Mouse (Mus musculus) kidney, embryonic 14.5 days (tissue): ENCODE measurements around the gene Zfp287. TPM values are rescaled to one million over a fixed set of nuclear protein-coding genes. Genes with fewer than 3 reads are reported as not detected.

ENCODE experiments used
- ATAC-seq: fragments of 200-750 bp; cut with Nextera tagmentation; 2 replicates; pipeline ENCODE4 v1.8.0; 2017; ENCODE audit warnings: moderate number of reproducible peaks, mild to moderate bottlenecking, moderate TSS enrichment, moderate library complexity; ENCODE audit not compliant: low FRiP score, low TSS enrichment
- H3K27ac ChIP-seq: fragments of 300-500 bp; sonication (generic); 2 replicates; pipeline ENCODE4 v1.5.1; 2014; ENCODE audit warnings: low read depth, mild to moderate bottlenecking, low read length, moderate library complexity, mixed read lengths
- H3K27me3 ChIP-seq: fragments of 300-500 bp; sonication (generic); 2 replicates; pipeline ENCODE4 v1.6.1; 2014; ENCODE audit warnings: mild to moderate bottlenecking, low read length; ENCODE audit not compliant: control insufficient read depth, insufficient read depth
- H3K36me3 ChIP-seq: fragments of 300-500 bp; sonication (generic); 2 replicates; pipeline ENCODE4 v1.6.1; 2014; ENCODE audit warnings: low read length, mixed read lengths; ENCODE audit not compliant: control insufficient read depth, insufficient read depth
- H3K4me1 ChIP-seq: fragments of 300-500 bp; sonication (generic); 2 replicates; pipeline ENCODE4 v1.6.1; 2014; ENCODE audit warnings: low read length, mixed read lengths; ENCODE audit not compliant: control insufficient read depth, insufficient read depth
- H3K4me2 ChIP-seq: fragments of 300-500 bp; sonication (generic); replicated peaks from 2 replicates; pipeline ENCODE4 v1.6.1; 2014; ENCODE audit warnings: low read depth, mild to moderate bottlenecking, low read length
- H3K4me3 ChIP-seq: fragments of 300-500 bp; sonication (generic); 2 replicates; pipeline ENCODE4 v1.5.1; 2014; ENCODE audit warnings: mild to moderate bottlenecking, low read length
- H3K9ac ChIP-seq: fragments of 300-500 bp; sonication (generic); 2 replicates; pipeline ENCODE4 v1.6.1; 2014; ENCODE audit warnings: low read depth, mild to moderate bottlenecking, low read length, moderate library complexity
- H3K9me3 ChIP-seq: fragments of 300-500 bp; sonication (generic); 2 replicates; pipeline ENCODE4 v1.6.1; 2016; ENCODE audit warnings: low read length; ENCODE audit not compliant: control insufficient read depth
- WGBS: fragments of 180-500 bp; shearing (Covaris S2); extraction: QIAGEN DNeasy Blood & Tissue Kit; methylation state at CpG from one replicate; pipeline ENCODE4 v1.1.7; 2014; 5-methylcytosine and 5-hydroxymethylcytosine counted together
- polyA plus RNA-seq: library from polyadenylated mRNA; unstranded; fragments of >200 nt; fragmentation: Nextera tagmentation; extraction: Ambion mirVana; gene quantifications from 2 replicates; pipeline ENCODE4 v1.2.1, GENCODE M21; 2014

The Zfp287 gene
- 5.9 and 10.1 TPM in 2 replicates for polyA plus RNA-seq

DNA sequence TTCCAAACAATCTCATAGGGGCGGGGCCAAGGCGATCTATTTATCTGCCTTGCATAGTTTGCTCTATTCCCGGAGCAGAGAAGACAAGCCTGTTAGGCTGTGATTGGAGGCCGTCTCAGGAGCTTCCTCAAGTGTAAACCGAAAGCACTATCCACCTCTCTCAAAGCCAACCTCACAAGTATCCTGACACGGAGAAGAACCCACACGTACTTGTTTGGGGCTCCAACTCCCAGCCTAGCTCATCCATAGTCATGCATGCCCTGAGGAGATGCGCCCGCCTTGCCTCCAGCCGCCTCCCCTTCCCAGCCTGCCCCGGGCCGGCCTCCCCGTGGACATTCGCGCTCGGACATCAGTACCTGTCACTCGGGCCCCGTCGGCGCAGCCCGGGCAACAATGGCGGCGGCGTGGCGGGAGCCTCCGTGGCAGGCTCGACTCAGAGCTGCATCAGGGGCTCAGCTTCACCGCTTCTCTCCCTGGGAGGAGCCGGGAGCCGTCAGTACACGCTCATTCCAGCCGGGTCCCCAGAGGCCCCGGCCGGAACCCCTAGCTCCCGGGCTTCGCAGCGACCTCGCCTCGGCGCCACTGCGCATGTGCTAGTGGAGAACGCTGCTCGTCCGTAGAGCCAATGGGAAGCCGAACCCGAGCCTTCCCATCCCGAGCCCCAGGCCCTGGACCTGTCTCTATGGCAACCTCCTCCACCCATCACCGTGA is at the start of gene Zfp287:
Gene Zfp287, minus strand, starts transcription at position 595 of the 711 bp plus-strand sequence.
- H3K4me2 ChIP-seq: peak within 1 kb of the TSS; percentile 89
- H3K36me3 ChIP-seq: peaks cover 9% of the 10 kb centered on the region; the same call in 1 of the 2 replicates
- WGBS: under 1% methylated on average over 48 of the region's 48 CpGs
- H3K4me1 ChIP-seq: peaks cover 8% of the 10 kb centered on the region; the same call in 1 of the 2 replicates
- peak; percentile 98 for ATAC-seq
- peak within 1 kb of the TSS; percentile 74 for H3K4me3 ChIP-seq
- peak within 1 kb of the TSS; percentile 72 for H3K9ac ChIP-seq
- no peaks in the 10 kb centered on the region for H3K9me3 ChIP-seq
- no peaks in the 10 kb centered on the region for H3K27me3 ChIP-seq
- 0 out of 2 replicates have a peak within 1 kb of the TSS, but pooled peaks have one; percentile 30 for H3K27ac ChIP-seq

- H3K36me3 ChIP-seq: peaks cover 24% of the 10 kb centered on the region
- 93% methylated on average over 7 of the region's 7 CpGs for WGBS
- H3K4me1 ChIP-seq: no peaks in the 10 kb centered on the region
- H3K4me2 ChIP-seq: no peak overlapping the region
- H3K4me3 ChIP-seq: no peak overlapping the region
- H3K27ac ChIP-seq: no peak overlapping the region
- no peak for ATAC-seq
- no peak overlapping the region for H3K9ac ChIP-seq
- peaks cover 44% of the 10 kb centered on the region for H3K9me3 ChIP-seq
- H3K27me3 ChIP-seq: no peaks in the 10 kb centered on the region
These were observed 44.8 kb upstream of the Zfp287 start for GRCm38 (mm10) chr11:62776510-62776909.

DNA sequence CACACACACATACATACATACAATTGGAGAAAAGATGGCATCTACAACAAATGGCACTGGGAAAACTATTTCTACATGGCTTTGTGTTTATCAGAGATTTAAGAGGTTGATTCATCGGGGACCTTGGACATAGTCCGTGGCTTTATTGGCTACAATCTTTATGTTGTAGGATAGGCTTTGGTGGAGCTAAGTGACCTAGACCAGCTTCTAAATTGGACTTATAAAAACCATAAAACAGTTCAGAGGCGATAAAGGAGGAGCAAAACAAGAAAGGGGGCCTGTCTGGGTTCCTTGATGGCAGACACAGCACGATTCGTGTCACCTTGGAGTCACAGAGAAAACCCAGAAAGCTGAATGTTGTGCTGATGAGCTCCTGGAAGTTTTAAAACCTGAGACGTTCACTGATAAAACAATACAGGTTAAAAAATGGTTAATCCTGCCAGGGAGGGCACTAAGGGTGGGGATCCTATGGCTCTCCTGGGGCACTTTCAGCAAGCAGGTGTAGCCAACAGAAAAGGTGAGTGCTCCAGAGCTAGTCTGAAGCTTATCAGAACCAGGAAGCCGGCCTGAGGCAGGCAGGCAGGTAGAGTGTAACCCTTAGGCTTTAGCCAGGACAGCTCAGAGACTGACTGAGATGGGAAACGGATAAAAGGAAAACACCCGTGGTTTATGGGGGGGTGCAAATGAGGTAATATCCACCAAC is 29.2 kb upstream of the Zfp287 start:
- WGBS: 60% methylated on average over 9 of the region's 9 CpGs
- Histone ChIP-seq H3K9me3 (no peaks in the 10 kb centered on the region), H3K27ac (no peak overlapping the region), H3K27me3 (no peaks in the 10 kb centered on the region), H3K4me2 (no peak overlapping the region), H3K36me3 (no peaks in the 10 kb centered on the region), H3K9ac (no peak overlapping the region), H3K4me3 (no peak overlapping the region), H3K4me1 (peaks cover 8% of the 10 kb centered on the region; the same call in 1 of the 2 replicates)
- no peak for ATAC-seq

GRCm38 (mm10) chr11:62758491-62758890 is 26.8 kb upstream of the Zfp287 start:
- Histone ChIP-seq H3K4me3 (no peak overlapping the region), H3K27ac (no peak overlapping the region), H3K4me2 (no peak overlapping the region), H3K4me1 (peaks cover 8% of the 10 kb centered on the region; the same call in 1 of the 2 replicates), H3K9ac (no peak overlapping the region), H3K36me3 (no peaks in the 10 kb centered on the region), H3K9me3 (no peaks in the 10 kb centered on the region), H3K27me3 (no peaks in the 10 kb centered on the region)
- ATAC-seq: no peak
- 91% methylated on average over 11 of the region's 11 CpGs for WGBS

DNA sequence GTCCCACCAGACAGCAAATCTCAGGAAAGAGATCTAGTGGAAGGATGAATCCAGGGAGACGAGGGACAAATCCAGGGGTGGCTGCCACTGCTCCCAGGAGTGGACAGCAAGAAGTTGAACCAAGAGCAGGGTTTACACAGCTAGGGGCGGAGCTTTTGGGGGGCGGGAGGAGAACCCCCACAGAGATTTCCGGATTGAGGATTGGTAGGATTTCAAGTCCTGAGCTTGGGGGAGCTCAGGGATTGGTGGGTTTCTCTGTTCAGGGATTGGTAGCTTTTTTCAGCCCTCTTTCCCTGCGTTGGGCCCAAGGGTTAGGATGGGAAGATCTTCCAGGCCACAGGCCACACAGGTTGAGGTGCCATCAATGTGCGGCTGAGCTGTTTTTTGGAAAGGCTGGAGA is 26.2 kb upstream of the Zfp287 start:
- 82% methylated on average over 6 of the region's 6 CpGs for WGBS
- Histone ChIP-seq H3K9ac (no peak overlapping the region), H3K4me3 (no peak overlapping the region), H3K27ac (no peak overlapping the region), H3K36me3 (no peaks in the 10 kb centered on the region), H3K4me1 (peaks cover 8% of the 10 kb centered on the region; the same call in 1 of the 2 replicates), H3K27me3 (no peaks in the 10 kb centered on the region), H3K4me2 (no peak overlapping the region), H3K9me3 (no peaks in the 10 kb centered on the region)
- no peak for ATAC-seq

GRCm38 (mm10) chr11:62757143-62757507 is 25.4 kb upstream of the Zfp287 start:
- Histone ChIP-seq H3K36me3 (no peaks in the 10 kb centered on the region), H3K27me3 (no peaks in the 10 kb centered on the region), H3K4me3 (peak overlapping the region; percentile 22; the same call in 1 of the 2 replicates), H3K4me1 (peaks cover 8% of the 10 kb centered on the region; the same call in 1 of the 2 replicates), H3K4me2 (peak overlapping the region; percentile 42), H3K27ac (no peak overlapping the region), H3K9me3 (no peaks in the 10 kb centered on the region), H3K9ac (0 out of 2 replicates have a peak overlapping the region, but pooled peaks have one; percentile 42)
- WGBS: 5% methylated on average over 7 of the region's 7 CpGs
- ATAC-seq: no peak

GRCm38 (mm10) chr11:62756456-62757142 is 24.9 kb upstream of the Zfp287 start:
- ATAC-seq: peak; percentile 100
- Histone ChIP-seq H3K4me1 (peaks cover 8% of the 10 kb centered on the region; the same call in 1 of the 2 replicates), H3K36me3 (no peaks in the 10 kb centered on the region), H3K4me2 (peak overlapping the region; percentile 42), H3K4me3 (peak overlapping the region; percentile 22; the same call in 1 of the 2 replicates), H3K27ac (no peak overlapping the region), H3K27me3 (no peaks in the 10 kb centered on the region), H3K9me3 (no peaks in the 10 kb centered on the region), H3K9ac (no peak overlapping the region)
- 8% methylated on average over 36 of the region's 36 CpGs for WGBS

- Histone ChIP-seq H3K9me3 (no peaks in the 10 kb centered on the region), H3K4me2 (no peak within 1 kb of the TSS), H3K9ac (no peak within 1 kb of the TSS), H3K27ac (no peak within 1 kb of the TSS), H3K36me3 (no peaks in the 10 kb centered on the region), H3K27me3 (no peaks in the 10 kb centered on the region), H3K4me1 (peaks cover 8% of the 10 kb centered on the region; the same call in 1 of the 2 replicates), H3K4me3 (no peak within 1 kb of the TSS)
- no peak for ATAC-seq
- 90% methylated on average over 8 of the region's 8 CpGs for WGBS
These were observed 21.1 kb upstream of the Zfp287 start, which contains the start of gene Gm10428 for GRCm38 (mm10) chr11:62752780-62753179. Gene Gm10428, plus strand, starts transcription at chr11:62753100.
